Mouse (Mus musculus) layer of hippocampus, adult 9-11 months (tissue): ENCODE results near the gene Gnai3.

ENCODE experiments used
- DNase-seq: peaks from one replicate; pipeline ENCODE4 v3.0.0; 2022

The Gnai3 gene

DNA sequence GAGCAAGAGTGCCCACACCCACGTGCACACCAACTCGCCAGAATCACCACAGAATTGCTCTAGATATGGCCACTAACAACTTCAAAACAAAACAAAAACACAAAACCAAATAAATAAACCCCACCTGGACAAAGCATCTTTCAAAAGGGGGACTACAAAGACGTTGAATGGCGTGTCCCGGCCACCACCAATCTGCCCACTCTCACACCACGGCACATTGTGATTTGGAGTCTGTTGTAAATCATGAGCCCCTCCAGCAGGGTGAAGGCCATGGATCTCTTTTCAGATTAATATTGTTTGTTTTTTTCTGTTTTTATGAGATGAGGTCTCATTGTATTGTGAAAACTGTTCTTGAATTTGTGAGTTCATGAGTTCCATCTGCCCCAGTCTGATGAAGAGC, 43.9 kb downstream of the Gnai3 start:
- DNase-seq: no peak

DNA sequence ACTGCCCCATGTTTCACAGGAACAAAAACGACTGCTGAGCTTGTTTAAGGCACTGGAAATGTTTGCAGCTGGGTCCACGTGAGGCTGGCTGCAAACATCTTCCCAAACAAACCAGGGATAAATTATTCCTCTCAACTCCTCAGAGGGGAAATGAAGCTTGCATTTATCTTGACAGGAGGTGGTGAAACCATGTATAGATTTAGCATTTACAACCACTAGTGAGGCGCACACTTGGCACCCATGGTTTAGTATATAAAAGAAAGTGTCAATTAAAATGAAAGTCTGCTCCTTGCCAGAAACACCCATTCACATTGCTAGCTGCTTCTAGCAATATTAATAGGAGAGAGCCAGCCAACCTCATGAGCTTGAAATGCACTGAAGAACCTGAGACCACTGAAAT, 44.4 kb downstream of the Gnai3 start:
- DNase-seq: no peak

DNA sequence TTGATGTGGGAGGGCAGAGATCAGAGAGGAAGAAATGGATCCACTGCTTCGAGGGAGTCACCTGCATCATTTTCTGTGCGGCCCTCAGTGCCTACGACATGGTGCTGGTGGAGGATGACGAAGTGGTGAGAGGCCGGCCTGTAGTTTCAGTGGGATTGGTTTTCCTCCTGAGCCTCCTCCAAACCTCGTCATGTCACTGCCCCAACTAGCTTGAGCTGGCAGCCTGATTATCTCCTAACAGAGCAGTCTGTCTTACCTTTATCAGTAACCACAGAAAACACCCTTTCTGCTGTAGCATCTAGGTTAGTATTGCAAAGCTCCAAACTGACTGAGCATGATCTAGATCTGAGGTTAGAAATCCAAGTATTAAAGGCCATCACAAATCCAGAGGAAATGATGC, 47.6 kb downstream of the Gnai3 start:
- DNase-seq: no peak

DNA sequence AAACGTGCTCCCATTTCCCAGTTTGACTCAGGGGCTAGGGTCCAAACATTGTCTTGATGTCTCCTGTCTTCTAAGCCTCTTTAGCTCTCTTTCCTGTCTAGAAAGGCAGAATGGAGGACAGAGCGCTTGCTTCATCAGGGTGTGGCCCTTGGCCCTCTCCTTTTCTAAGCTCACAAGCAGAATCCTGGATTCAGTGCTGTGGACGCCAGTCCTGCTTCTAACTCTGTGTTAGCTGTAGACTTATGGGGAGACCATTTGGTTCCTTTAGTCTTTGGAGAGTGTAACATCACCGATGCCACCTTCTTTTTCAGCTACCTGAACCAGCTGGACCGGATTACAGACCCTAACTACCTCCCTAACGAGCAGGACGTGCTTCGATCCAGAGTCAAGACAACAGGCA, 48.3 kb downstream of the Gnai3 start:
- no peak for DNase-seq

GRCm38 (mm10) chr3:108096726-108097125, 49.2 kb downstream of the Gnai3 start:
- no peak for DNase-seq

DNA sequence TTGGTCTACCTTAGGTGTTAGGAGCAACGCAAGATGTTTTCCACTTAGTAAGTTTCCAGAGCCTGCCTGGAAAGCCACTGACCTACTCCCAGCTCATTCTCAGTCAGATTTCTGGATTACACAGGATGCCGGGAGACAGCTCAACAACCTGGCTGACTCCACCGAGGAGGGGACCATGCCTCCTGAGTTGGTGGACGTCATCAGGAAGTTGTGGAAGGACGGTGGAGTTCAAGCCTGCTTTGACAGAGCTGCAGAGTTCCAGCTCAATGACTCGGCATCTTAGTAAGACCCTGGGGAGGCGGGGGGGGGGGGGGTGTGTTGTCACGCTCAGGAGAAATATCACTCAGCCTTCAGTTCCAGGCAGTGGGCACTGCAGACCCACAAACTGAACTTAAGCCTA, 49.7 kb downstream of the Gnai3 start:
- DNase-seq: no peak

GRCm38 (mm10) chr3:108094976-108095760, 50.8 kb downstream of the Gnai3 start:
- no peak for DNase-seq

GRCm38 (mm10) chr3:108094146-108094545, 51.8 kb downstream of the Gnai3 start:
- no peak for DNase-seq

DNA sequence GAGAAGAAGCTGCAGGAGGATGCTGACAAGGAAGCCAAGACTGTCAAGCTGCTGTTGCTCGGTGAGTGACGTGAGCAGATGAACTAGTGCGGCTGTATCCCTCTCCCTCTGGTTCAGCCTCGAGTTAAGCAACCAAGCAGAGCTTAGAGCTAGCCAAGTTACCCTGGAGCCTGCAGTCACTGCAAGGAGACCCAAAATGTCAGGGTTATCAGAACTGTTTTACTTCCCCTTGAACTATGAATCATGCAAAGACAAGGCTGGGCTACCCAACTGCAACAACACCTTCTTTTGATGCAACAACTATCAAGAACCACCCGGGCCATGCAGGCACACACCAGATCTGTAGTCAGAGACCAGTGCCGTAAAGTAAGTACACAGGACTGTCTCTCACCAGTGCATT, 52.6 kb downstream of the Gnai3 start:
- no peak for DNase-seq

DNA sequence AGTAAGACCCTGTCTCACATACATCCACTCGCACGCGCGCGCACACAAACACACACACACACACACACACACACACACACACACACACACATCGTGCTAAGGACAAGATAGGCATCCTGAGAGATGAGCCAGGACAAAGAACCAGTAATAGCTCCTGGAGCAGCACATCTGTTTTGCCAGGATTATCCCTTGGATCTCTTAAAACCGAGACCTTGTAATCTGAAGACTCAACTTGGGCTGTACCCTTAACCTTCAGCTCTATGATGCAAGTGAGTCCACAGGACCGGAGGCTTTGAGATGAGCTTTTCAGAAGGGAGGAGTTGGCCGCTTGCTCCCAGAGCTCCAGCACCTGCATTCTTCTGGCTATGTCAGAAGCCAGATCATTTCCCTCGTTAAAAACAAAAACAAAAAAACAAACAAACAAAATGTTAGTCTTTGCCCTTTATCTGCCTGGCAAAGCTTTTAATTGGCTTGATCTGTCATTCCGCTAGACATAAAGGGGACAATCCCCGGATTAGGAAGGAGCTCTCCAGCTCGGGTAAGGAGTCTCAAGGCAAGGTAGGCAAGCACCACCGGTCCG, 53.3 kb downstream of the Gnai3 start, which contains the start of gene Gnat2:
Gene Gnat2, plus strand, starts transcription at position 254 of the 580 bp plus-strand sequence.
- no peak for DNase-seq

DNA sequence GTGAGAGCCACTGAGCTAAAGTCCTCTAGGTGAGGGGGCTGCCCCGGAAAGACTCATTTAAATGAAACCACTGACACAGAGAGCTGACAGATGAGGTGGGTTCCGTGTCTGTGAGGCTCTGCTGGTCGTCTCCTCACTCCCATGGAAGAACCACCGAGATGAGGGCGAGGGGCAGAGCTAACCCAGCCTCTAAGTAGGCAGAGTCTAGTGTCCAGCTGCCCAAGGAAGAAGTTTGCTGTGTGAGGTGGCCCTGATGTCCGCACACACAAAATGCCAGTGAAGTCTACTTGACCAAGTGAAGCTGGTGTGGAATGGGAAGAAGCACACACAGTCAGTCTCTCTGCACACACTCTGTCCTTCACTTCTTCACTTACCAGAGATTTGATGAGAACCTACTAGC, 53.9 kb downstream of the Gnai3 start:
- DNase-seq: no peak

- DNase-seq: no peak
These were observed 55.4 kb downstream of the Gnai3 start for GRCm38 (mm10) chr3:108090561-108090960.

DNA sequence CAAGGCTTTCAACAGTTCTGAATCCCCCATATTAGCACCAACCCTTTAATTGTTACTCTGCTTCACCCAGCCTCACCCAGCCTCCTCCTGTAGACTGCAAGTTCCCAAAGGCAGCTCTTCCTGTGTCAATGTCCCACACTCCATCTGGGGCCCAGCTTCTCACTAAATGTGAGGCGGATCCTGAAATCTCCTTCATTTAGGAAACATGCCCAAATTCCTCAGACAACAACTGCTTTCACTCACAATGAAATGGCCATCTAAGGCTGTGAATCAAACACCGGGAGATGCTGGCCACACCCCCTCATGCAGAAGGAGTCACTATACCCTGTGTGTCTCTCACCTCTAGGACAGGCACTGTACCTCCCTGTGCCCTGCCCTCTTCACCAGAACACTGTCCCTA, 56.0 kb downstream of the Gnai3 start:
- DNase-seq: no peak

DNA sequence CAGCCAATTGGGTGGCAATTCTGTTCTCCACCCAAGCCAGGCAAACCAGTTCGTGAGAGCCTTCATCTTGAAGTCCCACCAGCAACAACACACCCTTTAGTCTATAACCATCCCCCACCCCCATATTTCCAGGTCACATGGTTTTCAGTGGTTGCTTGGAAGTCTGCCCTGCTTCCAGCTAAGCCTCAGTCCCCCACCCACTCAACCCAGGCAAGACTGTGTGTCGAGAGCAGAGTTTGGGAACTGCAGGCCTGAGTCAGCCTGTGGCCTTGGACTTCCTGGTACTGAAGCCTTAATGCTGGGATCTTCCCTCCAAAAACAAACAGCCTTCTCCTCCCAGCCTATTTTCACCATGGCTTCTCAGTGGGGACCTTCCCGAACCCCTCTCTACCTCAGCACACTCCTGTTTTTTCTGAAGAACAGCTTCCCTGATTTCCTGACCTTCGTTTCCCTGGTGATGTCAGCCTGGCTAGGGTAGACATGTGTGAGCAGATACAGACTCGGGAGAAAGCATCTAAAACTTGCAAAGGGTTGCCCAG, 57.0 kb downstream of the Gnai3 start:
- no peak for DNase-seq

GRCm38 (mm10) chr3:108087329-108087728, 58.6 kb downstream of the Gnai3 start:
- no peak for DNase-seq

GRCm38 (mm10) chr3:108086470-108086979, 59.4 kb downstream of the Gnai3 start, which contains the start of gene Ampd2:
Gene Ampd2, minus strand, starts transcription at chr3:108086651.
- peak; percentile 39 for DNase-seq

DNA sequence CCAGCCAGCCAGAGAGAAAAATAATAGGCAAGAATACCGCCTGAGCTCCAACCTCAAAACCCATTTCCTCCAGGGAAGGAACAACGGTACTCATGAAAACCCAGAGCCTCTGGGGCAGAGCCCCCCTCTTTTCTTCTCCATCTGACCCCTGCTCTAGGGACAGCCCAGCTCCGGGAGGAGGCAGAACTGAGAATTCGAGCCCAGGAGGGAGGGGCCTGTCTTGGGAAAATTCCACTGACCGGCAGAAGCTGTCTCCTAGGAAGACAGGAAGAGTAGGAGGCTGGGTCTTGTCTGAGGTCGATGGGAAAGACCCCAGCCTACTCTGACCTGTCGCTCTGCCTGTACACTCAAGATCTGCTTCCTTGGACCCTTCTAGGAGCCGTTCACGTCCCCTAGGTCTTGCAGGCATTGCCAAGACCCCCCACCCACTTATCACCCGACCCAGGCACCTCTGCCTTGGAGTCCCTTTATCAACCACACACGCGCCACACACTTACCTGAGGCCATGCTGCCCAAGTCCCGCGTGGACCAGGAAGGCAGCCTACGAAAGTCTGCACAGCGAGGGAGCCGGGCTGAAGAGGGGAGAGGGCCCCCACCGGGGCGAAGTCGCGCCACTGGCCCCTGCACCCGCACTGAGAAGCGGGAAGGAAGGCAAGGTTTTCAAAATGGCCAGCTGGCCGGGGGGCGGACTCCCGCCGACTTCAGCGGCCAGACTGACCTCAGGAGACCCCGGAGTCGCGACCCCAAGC, 60.1 kb downstream of the Gnai3 start:
- DNase-seq: peak; percentile 56

DNA sequence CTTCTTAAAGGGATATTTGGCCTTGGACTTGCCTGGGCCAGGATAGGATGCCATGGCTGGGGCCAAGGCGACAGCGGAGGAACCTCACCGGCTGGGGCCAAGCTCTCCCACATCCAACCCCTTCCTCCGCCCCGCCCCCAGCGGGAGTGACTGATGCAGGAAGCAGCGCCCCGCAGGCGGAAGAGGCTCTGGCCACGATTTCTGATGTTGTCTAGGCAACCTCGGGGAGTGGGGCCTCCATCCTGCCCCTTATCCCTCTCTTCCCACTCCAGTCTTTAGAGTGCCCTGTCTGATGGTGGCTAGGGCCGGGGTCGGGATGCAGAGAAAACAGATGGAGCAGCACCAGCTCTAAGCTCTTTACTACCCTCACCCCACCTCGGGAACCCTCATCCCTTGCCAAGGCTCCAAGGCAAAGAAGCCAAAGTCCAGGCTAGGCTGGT, 60.6 kb downstream of the Gnai3 start:
- peak; percentile 92 for DNase-seq

DNA sequence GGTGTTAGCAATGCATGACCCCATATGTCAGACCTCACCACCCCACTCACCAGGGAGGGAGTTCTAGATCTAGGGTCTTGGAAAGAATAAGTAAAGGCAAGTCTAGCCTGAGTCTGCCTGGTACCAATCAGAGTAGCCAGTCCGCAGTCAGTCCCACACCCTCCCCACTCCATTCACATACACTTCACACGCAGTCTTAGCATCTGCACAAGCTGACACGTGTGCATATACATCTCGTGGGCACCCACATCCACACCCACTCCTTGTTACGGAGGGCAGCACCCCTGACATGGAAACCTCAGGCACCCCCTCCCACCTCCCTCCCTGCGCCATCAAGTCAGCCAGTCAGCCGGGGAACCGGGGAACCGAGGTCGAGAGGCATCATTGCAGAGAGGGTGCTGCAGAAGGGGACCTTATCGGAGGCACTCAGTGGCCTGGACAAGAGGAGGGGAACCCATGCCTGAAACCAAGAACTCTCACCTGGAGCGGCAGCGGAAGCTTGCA, 61.1 kb downstream of the Gnai3 start:
- DNase-seq: no peak

DNA sequence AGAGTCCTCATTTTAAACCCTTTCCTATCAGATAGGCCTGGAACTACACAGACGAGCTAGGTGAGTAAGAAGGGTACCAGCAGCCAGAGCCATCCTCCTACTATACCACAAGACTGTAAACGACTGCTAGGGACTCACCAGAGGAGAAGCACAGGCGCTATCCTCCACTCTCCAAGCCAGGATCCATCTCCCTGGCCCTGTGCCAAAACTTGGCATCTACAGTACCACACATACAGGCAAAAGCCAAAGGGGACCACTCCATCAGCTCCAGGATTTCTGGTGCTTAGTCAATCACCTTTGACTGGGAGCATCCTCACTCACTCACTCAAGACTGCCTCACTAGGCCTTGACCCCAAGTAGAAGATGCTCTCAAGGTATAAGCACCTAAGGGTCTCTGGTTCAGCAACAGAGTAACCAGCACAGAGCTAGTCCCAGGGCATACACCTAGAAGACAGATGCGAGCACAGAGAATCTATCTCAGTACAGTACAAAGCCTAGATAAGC, 62.0 kb downstream of the Gnai3 start:
- DNase-seq: no peak

DNA sequence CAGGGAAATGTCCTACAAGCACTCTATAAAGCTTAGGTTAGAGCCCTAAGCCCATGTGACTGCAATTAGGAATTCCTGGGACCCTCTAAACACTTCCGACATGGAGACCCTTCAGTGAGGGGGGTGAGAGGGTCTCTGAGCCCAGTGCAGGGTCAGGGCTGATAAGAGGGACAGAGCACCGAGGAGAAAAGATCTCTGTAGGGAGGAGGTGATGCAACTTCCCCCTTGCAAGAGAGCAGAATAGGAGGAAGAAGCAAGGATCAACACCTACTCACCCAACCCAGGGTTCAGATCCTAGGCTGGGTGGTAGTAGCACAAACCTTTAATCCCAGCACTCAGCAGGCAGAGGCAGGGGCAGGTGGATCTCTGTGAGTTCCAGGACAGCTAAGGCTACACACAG, 62.8 kb downstream of the Gnai3 start:
- DNase-seq: no peak

DNA sequence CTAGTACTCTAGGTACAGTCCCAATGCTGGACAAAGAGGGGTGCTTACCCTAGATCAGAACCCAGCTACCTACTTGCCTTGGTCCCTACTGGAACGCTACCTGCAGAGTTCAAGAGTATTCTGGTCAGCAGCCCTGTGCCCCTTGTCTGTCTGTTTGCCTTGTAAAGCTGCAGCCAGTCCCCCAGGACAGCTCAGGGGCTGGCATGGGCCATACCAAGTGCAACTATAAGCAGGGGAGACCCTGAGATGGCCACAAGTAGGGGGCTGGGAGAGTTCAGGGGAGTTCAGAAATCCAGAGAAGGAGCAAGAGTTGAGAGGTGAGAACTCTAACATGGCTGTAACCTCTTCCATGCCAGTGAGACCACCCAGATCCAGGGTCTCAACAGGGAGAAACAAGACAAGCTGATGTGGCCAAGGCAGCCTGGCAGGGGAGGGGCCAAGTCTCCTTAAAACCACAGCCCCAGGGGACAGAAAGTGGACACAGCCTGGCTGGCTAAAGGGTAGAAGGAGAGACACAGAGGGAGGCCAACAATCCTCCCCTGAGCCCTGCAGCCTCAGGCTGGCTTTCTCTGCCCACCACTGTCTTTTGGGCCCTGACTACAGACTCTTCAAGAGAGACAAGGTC, 63.6 kb downstream of the Gnai3 start:
- DNase-seq: no peak
